Mouse (Mus musculus) kidney, postnatal 36 days (tissue): ENCODE measurements around the gene Otog.

Experiments used
- DNase-seq, 2 experiments: peaks; one replicate each; pipeline ENCODE4 v3.0.0; 2021 to 2022; ENCODE audit warnings: mixed read lengths in 2 of 2

Gene Otog

DNA sequence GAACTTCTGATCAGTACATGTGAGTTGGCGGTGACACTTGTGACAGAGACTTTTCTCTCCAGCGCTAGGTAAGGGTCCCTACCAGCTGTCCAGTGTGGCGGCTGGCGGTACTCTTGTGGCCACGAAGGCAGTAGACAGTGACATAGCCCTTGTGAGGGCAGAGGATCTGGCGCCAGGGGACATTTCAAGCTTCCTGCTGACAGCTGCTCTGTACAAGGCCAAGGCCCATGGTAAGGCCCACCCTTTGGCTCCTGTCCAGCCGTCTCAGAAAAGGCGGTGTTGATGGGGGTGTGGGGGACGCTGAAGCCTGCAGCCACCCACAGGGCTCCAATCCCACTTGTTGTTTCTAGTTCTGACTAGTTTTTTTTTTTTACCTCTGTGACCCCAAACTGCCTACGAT lies 42.9 kb downstream of the Otog start:
- peak; percentile 3 to 8 for DNase-seq

DNA sequence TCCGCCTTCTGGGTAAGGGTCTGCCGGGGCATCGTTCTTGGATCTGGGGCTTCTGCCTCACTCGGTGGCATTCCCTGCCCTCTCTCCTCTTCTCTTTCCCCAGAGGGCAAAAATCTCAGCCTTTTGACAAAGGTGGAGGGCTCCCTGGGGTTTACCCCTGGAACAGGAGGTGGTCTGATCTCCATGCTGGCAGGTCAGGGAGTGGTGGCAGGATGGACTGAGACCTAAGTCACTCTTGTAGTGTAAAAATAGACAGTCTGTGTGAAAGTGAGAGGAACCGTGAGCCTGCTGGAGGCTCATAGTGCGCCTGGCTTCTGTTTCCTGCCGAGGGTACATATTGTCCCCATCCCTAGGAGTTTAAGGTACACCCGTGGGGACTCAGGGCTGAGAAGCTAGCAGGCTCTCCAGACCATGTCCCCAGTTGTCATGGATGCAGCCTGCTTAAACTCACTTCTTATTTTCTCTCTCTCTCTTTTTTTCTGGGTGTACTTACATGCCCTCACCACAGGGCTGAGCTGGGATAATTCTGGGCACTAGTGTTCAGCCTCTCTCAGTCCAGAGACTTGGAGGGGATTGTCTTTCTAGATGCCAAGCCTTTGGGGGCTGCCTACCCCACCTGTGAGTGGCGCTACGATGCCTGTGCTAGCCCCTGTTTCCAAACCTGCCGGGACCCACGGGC lies 44.5 kb downstream of the Otog start:
- DNase-seq = no peak

DNA sequence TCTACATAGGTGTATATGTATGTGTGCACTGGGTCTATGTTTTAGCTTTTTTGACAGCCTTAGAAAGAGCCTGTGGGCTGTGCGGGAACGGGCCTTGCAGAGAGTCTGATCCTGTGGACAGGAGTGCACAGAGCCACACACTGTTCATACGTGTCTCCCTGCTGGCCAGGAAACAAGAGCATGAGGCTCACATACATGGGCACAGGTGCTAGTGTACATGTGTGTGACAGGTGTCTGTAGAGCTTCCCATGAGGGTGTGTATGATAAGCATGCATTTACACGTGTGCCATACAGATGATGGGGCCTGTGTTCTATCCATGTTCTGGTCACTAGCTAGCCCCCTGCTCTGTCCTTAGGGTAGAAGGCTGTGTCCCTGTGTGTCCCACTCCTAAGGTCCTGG lies 45.6 kb downstream of the Otog start:
- DNase-seq = no peak

- DNase-seq = no peak
These were observed 46.3 kb downstream of the Otog start for GRCm38 (mm10) chr7:46287051-46287450.

- no peak for DNase-seq
These were observed 55.5 kb downstream of the Otog start for GRCm38 (mm10) chr7:46296330-46296729.

- no peak for DNase-seq
These were observed 60.3 kb downstream of the Otog start for GRCm38 (mm10) chr7:46301031-46301632.

GRCm38 (mm10) chr7:46313486-46313885 lies 72.7 kb downstream of the Otog start:
- DNase-seq = no peak

GRCm38 (mm10) chr7:46314220-46315009 lies 73.6 kb downstream of the Otog start:
- DNase-seq = no peak

DNA sequence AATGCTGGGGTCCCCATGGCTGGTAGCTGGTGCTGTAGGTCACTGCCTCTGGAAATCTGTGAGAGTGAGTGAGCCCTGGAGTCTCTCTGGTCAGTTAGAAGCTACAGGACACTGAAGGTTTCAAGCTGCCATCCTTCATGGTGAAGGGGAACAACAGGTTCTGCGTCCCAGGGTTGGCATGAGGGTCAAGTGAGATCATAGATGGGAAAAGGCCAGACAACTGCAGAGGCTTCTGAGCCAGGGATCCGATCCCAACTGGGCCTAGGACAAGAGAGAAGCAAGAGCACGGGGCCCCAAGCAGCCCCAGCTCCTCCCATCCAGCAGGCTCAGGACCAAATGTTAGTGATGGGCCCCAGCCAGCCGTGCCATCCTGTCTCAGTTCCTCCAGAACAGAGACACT lies 74.9 kb downstream of the Otog start:
- no peak for DNase-seq

- DNase-seq = no peak
These were observed 76.2 kb downstream of the Otog start for GRCm38 (mm10) chr7:46316948-46317347.

DNA sequence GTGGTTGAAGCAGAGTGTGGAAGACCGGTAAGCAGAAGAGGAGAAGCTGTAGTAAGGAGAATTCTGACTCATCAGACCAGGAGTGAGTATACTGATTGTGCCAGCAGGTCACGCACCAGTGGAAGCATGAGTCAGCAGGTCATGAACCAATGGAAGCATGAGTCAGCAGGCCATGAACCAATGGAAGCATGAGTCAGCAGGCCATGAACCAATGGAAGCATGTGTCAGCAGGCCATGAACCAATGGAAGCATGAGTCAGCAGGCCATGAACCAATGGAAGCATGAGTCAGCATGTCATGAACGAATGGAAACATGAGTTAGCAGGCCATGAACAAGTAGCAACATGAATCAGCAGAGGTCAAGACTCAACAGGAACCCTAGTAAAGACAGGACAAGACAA lies 80.5 kb downstream of the Otog start:
- DNase-seq = peak in 1 of 2 experiments; percentile 3

DNA sequence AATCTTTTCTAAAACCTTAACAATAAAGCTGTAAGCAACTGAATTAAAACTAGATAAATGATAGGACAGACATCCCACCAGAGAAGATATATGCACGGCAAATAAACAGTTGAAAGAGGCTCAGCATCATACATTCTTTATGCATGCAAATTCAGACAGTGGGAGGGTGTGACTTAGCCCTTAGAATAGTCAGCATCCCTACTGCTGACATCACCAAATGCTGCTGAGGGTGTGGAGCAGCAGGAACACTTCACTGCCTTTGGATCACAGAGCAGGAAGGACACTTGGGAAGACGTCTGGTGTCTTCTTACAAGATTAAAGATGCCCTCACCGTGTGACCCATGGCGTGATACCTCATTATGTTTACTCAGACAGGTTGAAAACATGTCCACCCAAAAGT lies 87.1 kb downstream of the Otog start:
- DNase-seq = no peak

DNA sequence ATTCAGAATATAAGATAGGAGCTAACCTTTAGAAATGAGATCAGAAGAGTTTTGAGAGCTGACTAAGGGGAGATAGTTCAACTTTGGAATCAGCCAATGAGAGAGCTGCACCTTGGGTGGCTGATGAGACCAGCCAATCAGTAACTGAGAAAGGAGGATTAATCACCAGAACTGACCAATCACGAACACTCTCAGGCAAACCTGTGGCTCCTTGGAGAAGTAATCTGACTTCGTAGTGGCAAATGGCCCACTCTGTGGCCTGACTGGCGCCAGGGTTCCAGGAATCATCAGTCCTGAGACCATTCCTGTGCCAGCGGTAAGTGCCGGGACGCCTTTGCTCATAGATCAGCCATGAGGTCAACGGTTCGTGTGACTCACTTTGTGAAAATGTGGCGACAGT lies 96.6 kb downstream of the Otog start:
- DNase-seq = no peak

- DNase-seq = no peak
These were observed 99.0 kb downstream of the Otog start for GRCm38 (mm10) chr7:46339818-46340217.

- no peak for DNase-seq
These were observed 99.5 kb downstream of the Otog start for GRCm38 (mm10) chr7:46340295-46340694.

- DNase-seq = no peak
These were observed 100.7 kb downstream of the Otog start for GRCm38 (mm10) chr7:46341471-46341870.

GRCm38 (mm10) chr7:46347692-46348091 lies 106.9 kb downstream of the Otog start:
- no peak for DNase-seq

- DNase-seq = no peak
These were observed 108.0 kb downstream of the Otog start for GRCm38 (mm10) chr7:46348813-46349212.

DNA sequence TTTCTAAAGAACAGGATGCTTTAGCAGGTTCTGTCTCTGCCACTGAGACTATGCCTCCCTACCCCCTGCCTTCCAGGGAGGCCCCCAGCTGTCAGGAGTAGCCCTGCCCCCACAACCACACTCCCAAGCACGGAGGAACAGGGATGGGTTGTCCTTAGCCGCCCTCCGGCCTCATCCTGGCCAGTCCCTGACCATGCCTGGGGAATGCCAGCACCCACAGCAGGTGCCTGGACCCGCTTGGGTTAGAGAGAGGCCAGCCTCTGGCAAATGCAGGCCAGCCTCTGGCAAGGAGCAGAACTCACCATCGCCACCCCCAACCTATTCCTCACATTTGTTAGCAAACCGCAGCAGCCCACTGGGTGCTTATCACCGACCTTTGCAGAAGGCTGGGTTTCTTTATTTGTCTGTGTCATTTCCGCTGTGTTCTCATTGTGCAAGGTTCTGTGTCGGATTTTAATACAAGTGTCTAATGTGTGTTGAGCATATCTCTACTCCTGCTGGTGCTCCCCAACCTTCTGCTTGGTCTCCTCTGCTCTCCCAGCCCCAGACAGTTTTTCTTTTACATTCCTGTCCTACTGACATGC lies 109.4 kb downstream of the Otog start:
- DNase-seq = no peak

GRCm38 (mm10) chr7:46352748-46353147 lies 112.0 kb downstream of the Otog start:
- DNase-seq = no peak

DNA sequence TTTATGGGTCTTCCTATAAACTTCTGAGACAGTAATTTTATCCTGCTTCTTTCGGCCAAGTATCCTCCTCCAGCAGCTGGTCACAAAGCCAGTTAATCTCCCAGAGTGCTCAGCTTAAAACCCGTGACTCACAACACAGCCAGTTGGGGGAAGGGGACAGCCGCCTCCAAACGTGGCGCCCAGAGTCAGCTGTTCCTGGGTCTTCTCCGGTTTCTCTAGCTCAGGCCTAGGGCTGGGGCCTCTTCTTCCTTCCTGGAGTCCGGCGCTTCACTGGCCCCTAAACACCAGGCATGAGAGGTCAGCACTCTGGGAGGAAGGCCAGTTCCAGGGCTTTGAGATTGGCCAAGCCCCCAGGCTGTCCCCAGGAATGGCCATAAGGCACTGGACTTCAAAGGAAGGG lies 112.4 kb downstream of the Otog start:
- no peak for DNase-seq

DNA sequence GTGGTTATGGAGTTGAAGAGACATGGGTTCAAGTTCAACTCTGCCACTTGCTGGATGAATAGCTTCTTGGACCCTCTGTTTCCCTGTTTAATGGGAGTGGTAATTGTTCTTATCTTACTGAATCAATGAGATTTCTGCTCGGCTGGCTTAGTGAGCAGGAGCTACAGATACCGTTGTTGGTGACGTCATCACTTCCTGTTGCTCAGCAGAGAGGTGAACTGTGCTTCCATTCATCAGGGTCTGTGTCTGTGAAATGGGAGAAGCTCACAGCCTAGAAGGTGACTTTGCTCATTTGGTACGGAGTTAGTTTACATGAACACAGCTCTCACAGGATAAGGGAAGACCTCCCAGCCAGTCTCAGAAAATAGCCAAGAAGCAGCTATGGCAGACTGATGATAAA lies 113.1 kb downstream of the Otog start:
- DNase-seq = no peak
